Mouse (Mus musculus): ENCODE measurements around the gene Fam71d. TPM values are rescaled to one million over a fixed set of nuclear protein-coding genes. Genes with fewer than 3 reads are reported as not detected.
A peak's percentile ranks its signal among the peaks of the same experiment; 100 is the strongest.

The Fam71d gene
- polyA plus RNA-seq, 1 experiment from 2014 or later, result not detected

GRCm38 (mm10) chr12:78688876-78689275, 2.5 kb upstream of the Fam71d start:
- no peak overlapping the region for H3K27ac ChIP-seq (ENCODE audit: low read length)
- no peak overlapping the region for H3K4me2 ChIP-seq (ENCODE audit: low read depth, low read length)
- H3K36me3 ChIP-seq (ENCODE audit: control insufficient read depth, insufficient read depth, low read length), result no peaks in the 10 kb centered on the region
- no peaks in the 10 kb centered on the region for H3K4me1 ChIP-seq (ENCODE audit: control insufficient read depth, insufficient read depth, low read length)
- H3K9ac ChIP-seq (ENCODE audit: low read depth, low read length), result no peak overlapping the region
- WGBS, result 84% methylated on average over 5 of the region's 5 CpGs
- H3K9me3 ChIP-seq (ENCODE audit: control insufficient read depth, low read length), result no peaks in the 10 kb centered on the region
- H3K4me3 ChIP-seq (ENCODE audit: low read length), result no peak overlapping the region
- ATAC-seq, result no peak
- H3K27me3 ChIP-seq (replicated peaks; ENCODE audit: control insufficient read depth, insufficient read depth, low read length), result no peaks in the 10 kb centered on the region

GRCm38 (mm10) chr12:78693281-78693680, 1.9 kb downstream of the Fam71d start:
- H3K9ac ChIP-seq (ENCODE audit: low read depth, low read length), result no peak overlapping the region
- no peaks in the 10 kb centered on the region for H3K36me3 ChIP-seq (ENCODE audit: control insufficient read depth, insufficient read depth, low read length)
- H3K4me1 ChIP-seq (ENCODE audit: control insufficient read depth, insufficient read depth, low read length), result no peaks in the 10 kb centered on the region
- H3K4me3 ChIP-seq (ENCODE audit: low read length), result no peak overlapping the region
- no peak overlapping the region for H3K4me2 ChIP-seq (ENCODE audit: low read depth, low read length)
- H3K27ac ChIP-seq (ENCODE audit: low read length), result no peak overlapping the region
- no peaks in the 10 kb centered on the region for H3K9me3 ChIP-seq (ENCODE audit: control insufficient read depth, low read length)
- H3K27me3 ChIP-seq (replicated peaks; ENCODE audit: control insufficient read depth, insufficient read depth, low read length), result no peaks in the 10 kb centered on the region
- no peak for ATAC-seq
- 84% methylated on average over 2 of the region's 2 CpGs for WGBS

GRCm38 (mm10) chr12:78717783-78718182, 26.4 kb downstream of the Fam71d start:
- no peak for ATAC-seq
- Histone ChIP-seq H3K4me1 (ENCODE audit: control insufficient read depth, insufficient read depth, low read length) (no peaks in the 10 kb centered on the region), H3K4me3 (ENCODE audit: low read length) (no peak overlapping the region), H3K9me3 (ENCODE audit: control insufficient read depth, low read length) (no peaks in the 10 kb centered on the region), H3K27me3 (replicated peaks; ENCODE audit: control insufficient read depth, insufficient read depth, low read length) (no peaks in the 10 kb centered on the region), H3K27ac (ENCODE audit: low read length) (no peak overlapping the region), H3K4me2 (ENCODE audit: low read depth, low read length) (no peak overlapping the region), H3K36me3 (ENCODE audit: control insufficient read depth, insufficient read depth, low read length) (no peaks in the 10 kb centered on the region), H3K9ac (ENCODE audit: low read depth, low read length) (no peak overlapping the region)
- 69% methylated on average over 2 of the region's 2 CpGs for WGBS

- no peaks in the 10 kb centered on the region for H3K9me3 ChIP-seq (ENCODE audit: control insufficient read depth, low read length)
- no peak for ATAC-seq
- H3K36me3 ChIP-seq (ENCODE audit: control insufficient read depth, insufficient read depth, low read length), result no peaks in the 10 kb centered on the region
- no peaks in the 10 kb centered on the region for H3K4me1 ChIP-seq (ENCODE audit: control insufficient read depth, insufficient read depth, low read length)
- H3K27ac ChIP-seq (ENCODE audit: low read length), result no peak overlapping the region
- no peaks in the 10 kb centered on the region for H3K27me3 ChIP-seq (replicated peaks; ENCODE audit: control insufficient read depth, insufficient read depth, low read length)
- 52% methylated on average over 4 of the region's 4 CpGs for WGBS
- H3K9ac ChIP-seq (ENCODE audit: low read depth, low read length), result no peak overlapping the region
- no peak overlapping the region for H3K4me3 ChIP-seq (ENCODE audit: low read length)
- H3K4me2 ChIP-seq (ENCODE audit: low read depth, low read length), result no peak overlapping the region
Measured at GRCm38 (mm10) chr12:78727723-78728122, 36.4 kb downstream of the Fam71d start.

- WGBS, result 41% methylated on average over 2 of the region's 2 CpGs
- H3K36me3 ChIP-seq (ENCODE audit: control insufficient read depth, insufficient read depth, low read length), result no peaks in the 10 kb centered on the region
- H3K27me3 ChIP-seq (replicated peaks; ENCODE audit: control insufficient read depth, insufficient read depth, low read length), result no peaks in the 10 kb centered on the region
- H3K4me3 ChIP-seq (ENCODE audit: low read length), result no peak overlapping the region
- H3K9me3 ChIP-seq (ENCODE audit: control insufficient read depth, low read length), result no peaks in the 10 kb centered on the region
- no peak overlapping the region for H3K27ac ChIP-seq (ENCODE audit: low read length)
- H3K9ac ChIP-seq (ENCODE audit: low read depth, low read length), result no peak overlapping the region
- no peak overlapping the region for H3K4me2 ChIP-seq (ENCODE audit: low read depth, low read length)
- H3K4me1 ChIP-seq (ENCODE audit: control insufficient read depth, insufficient read depth, low read length), result 0 out of 2 replicates have a peak, but pooled peaks cover 2% of the 10 kb centered on the region
- 0 out of 2 replicates have a peak, but pooled peaks have one; percentile 28 for ATAC-seq
Measured at GRCm38 (mm10) chr12:78739633-78740032, 48.3 kb downstream of the Fam71d start.

GRCm38 (mm10) chr12:78740289-78740688, 49.0 kb downstream of the Fam71d start:
- no peak for ATAC-seq

GRCm38 (mm10) chr12:78746226-78746625, 54.9 kb downstream of the Fam71d start:
- no peak overlapping the region for H3K9ac ChIP-seq (ENCODE audit: low read depth, low read length)
- H3K4me3 ChIP-seq (ENCODE audit: low read length), result no peak overlapping the region
- WGBS, result 75% methylated on average over 6 of the region's 6 CpGs
- H3K9me3 ChIP-seq (ENCODE audit: control insufficient read depth, low read length), result no peaks in the 10 kb centered on the region
- no peak for ATAC-seq
- H3K27me3 ChIP-seq (replicated peaks; ENCODE audit: control insufficient read depth, insufficient read depth, low read length), result no peaks in the 10 kb centered on the region
- no peaks in the 10 kb centered on the region for H3K4me1 ChIP-seq (ENCODE audit: control insufficient read depth, insufficient read depth, low read length)
- no peak overlapping the region for H3K4me2 ChIP-seq (ENCODE audit: low read depth, low read length)
- H3K27ac ChIP-seq (ENCODE audit: low read length), result no peak overlapping the region
- no peaks in the 10 kb centered on the region for H3K36me3 ChIP-seq (ENCODE audit: control insufficient read depth, insufficient read depth, low read length)

More at GRCm38 (mm10) chr12:78740289-78740688, 49.0 kb downstream of the Fam71d start:
- 80% methylated on average over 2 of the region's 2 CpGs for WGBS
- Histone ChIP-seq H3K36me3 (ENCODE audit: control insufficient read depth, insufficient read depth, low read length) (no peaks in the 10 kb centered on the region), H3K9me3 (ENCODE audit: control insufficient read depth, low read length) (no peaks in the 10 kb centered on the region), H3K4me1 (ENCODE audit: control insufficient read depth, insufficient read depth, low read length) (0 out of 2 replicates have a peak, but pooled peaks cover 2% of the 10 kb centered on the region), H3K27ac (ENCODE audit: low read length) (no peak overlapping the region), H3K27me3 (replicated peaks; ENCODE audit: control insufficient read depth, insufficient read depth, low read length) (no peaks in the 10 kb centered on the region), H3K4me3 (ENCODE audit: low read length) (no peak overlapping the region), H3K4me2 (ENCODE audit: low read depth, low read length) (no peak overlapping the region), H3K9ac (ENCODE audit: low read depth, low read length) (no peak overlapping the region)

GRCm38 (mm10) chr12:78747406-78747805, 56.1 kb downstream of the Fam71d start:
- 33% methylated on average over 1 of the region's 1 CpGs for whole genome bisulfite sequencing
- Histone ChIP-seq H3K36me3 (ENCODE audit: control insufficient read depth, insufficient read depth, low read length) (no peaks in the 10 kb centered on the region), H3K4me2 (ENCODE audit: low read depth, low read length) (0 out of 2 replicates have a peak overlapping the region, but pooled peaks have one; percentile 96), H3K4me3 (ENCODE audit: low read length) (no peak overlapping the region), H3K9ac (ENCODE audit: low read depth, low read length) (no peak overlapping the region), H3K4me1 (ENCODE audit: control insufficient read depth, insufficient read depth, low read length) (no peaks in the 10 kb centered on the region), H3K9me3 (ENCODE audit: control insufficient read depth, low read length) (no peaks in the 10 kb centered on the region), H3K27me3 (replicated peaks; ENCODE audit: control insufficient read depth, insufficient read depth, low read length) (no peaks in the 10 kb centered on the region), H3K27ac (ENCODE audit: low read length) (no peak overlapping the region)
- no peak for ATAC-seq

GRCm38 (mm10) chr12:78748113-78748512, 56.8 kb downstream of the Fam71d start:
- H3K4me1 ChIP-seq (ENCODE audit: control insufficient read depth, insufficient read depth, low read length), result no peaks in the 10 kb centered on the region
- peak overlapping the region; percentile 82 for H3K9ac ChIP-seq (ENCODE audit: low read depth, low read length)
- ATAC-seq, result peak; percentile 34
- no peaks in the 10 kb centered on the region for H3K36me3 ChIP-seq (ENCODE audit: control insufficient read depth, insufficient read depth, low read length)
- H3K27me3 ChIP-seq (replicated peaks; ENCODE audit: control insufficient read depth, insufficient read depth, low read length), result no peaks in the 10 kb centered on the region
- under 1% methylated on average over 10 of the region's 10 CpGs for WGBS
- peak overlapping the region; percentile 63 for H3K27ac ChIP-seq (ENCODE audit: low read length)
- H3K4me2 ChIP-seq (ENCODE audit: low read depth, low read length), result peak overlapping the region; percentile 96
- no peaks in the 10 kb centered on the region for H3K9me3 ChIP-seq (ENCODE audit: control insufficient read depth, low read length)
- H3K4me3 ChIP-seq (ENCODE audit: low read length), result peak overlapping the region; percentile 70

All from intestine, embryonic 16.5 days (tissue).